Mouse (Mus musculus) MEL (cell line): ENCODE data around the gene Medag. TPM values are rescaled to one million over a fixed set of nuclear protein-coding genes. Genes with fewer than 3 reads are reported as not detected.

ENCODE experiments used
- DNase-seq: peaks from one replicate; pipeline ENCODE4 v3.0.0; 2011; ENCODE audit warnings: low read depth, low spot score
- H3K27ac ChIP-seq: 2 replicates; pipeline ENCODE4 v1.5.1; 2012; ENCODE audit warnings: low read depth, mild to moderate bottlenecking, control low read depth, low read length, moderate library complexity; ENCODE audit not compliant: control insufficient read depth
- H3K27me3 ChIP-seq, 2 experiments: fragments of 150-350 bp in 1 of 2; sonication (generic) in 1 of 2; 2 replicates each; pipeline ENCODE4 v1.6.1; 2012; ENCODE audit warnings: low read length in 2 of 2, mild to moderate bottlenecking in 2 of 2, improper control_type of control experiment in 1 of 2, moderate library complexity in 1 of 2; ENCODE audit not compliant: insufficient read depth in 2 of 2, control insufficient read depth in 1 of 2
- H3K36me3 ChIP-seq, 2 experiments: 2 replicates each; pipeline ENCODE4 v1.6.1; 2012 to 2014; ENCODE audit warnings: low read length in 2 of 2, improper control_type of control experiment in 1 of 2, inconsistent platforms in 1 of 2, mild to moderate bottlenecking in 1 of 2; ENCODE audit not compliant: insufficient read depth in 2 of 2, control insufficient read depth in 1 of 2
- H3K4me1 ChIP-seq, 2 experiments: fragments of 150-350 bp in 1 of 2; sonication (generic) in 1 of 2; 2 replicates each; pipeline ENCODE4 v1.6.1; 2012; ENCODE audit warnings: low read length in 2 of 2, improper control_type of control experiment in 1 of 2, mild to moderate bottlenecking in 1 of 2; ENCODE audit not compliant: insufficient read depth in 2 of 2, control insufficient read depth in 1 of 2
- H3K4me3 ChIP-seq, 2 experiments: fragments of 150-350 bp in 1 of 2; sonication (generic) in 1 of 2; 2 replicates each; pipeline ENCODE4 v1.5.1; 2012; ENCODE audit warnings: low read depth in 2 of 2, low read length in 2 of 2, mild to moderate bottlenecking in 2 of 2, moderate library complexity in 2 of 2, control low read depth in 1 of 2, improper control_type of control experiment in 1 of 2; ENCODE audit not compliant: control insufficient read depth in 1 of 2, insufficient read depth in 1 of 2
- H3K79me2 ChIP-seq: 2 replicates; pipeline ENCODE4 v1.6.1; 2012; ENCODE audit warnings: mild to moderate bottlenecking, low read length, moderate library complexity; ENCODE audit not compliant: control insufficient read depth, poor library complexity, insufficient read depth
- H3K9ac ChIP-seq: 2 replicates; pipeline ENCODE4 v1.6.1; 2012; ENCODE audit warnings: low read depth, mild to moderate bottlenecking, control low read depth, low read length, moderate library complexity; ENCODE audit not compliant: control insufficient read depth, poor library complexity, severe bottlenecking
- H3K9me3 ChIP-seq: fragments of 150-350 bp; sonication (generic); replicated peaks from 2 replicates; pipeline ENCODE4 v1.6.1; 2012; ENCODE audit warnings: mild to moderate bottlenecking, low read length, improper control_type of control experiment, moderate library complexity; ENCODE audit not compliant: insufficient read depth
- BHLHE40 ChIP-seq: IDR thresholded peaks from 2 replicates; pipeline ENCODE4 v1.6.1; 2012; ENCODE audit warnings: low read depth, mild to moderate bottlenecking, inconsistent platforms, low read length, improper control_type of control experiment, borderline replicate concordance
- CTCF ChIP-seq, 3 experiments: IDR thresholded peaks in 2 of 3; conservative IDR thresholded peaks in 1 of 3; 2 replicates each; pipeline ENCODE4 v1.5.1; 2011 to 2012; ENCODE audit warnings: low read length in 3 of 3, low read depth in 2 of 3, mild to moderate bottlenecking in 2 of 3, improper control_type of control experiment in 1 of 3, inconsistent platforms in 1 of 3, mixed read lengths in 1 of 3, moderate library complexity in 1 of 3; ENCODE audit not compliant: control insufficient read depth in 1 of 3, insufficient read depth in 1 of 3, poor library complexity in 1 of 3, severe bottlenecking in 1 of 3
- E2F4 ChIP-seq: IDR thresholded peaks from 2 replicates; pipeline ENCODE4 v1.6.1; 2011; ENCODE audit warnings: low read depth, low read length, improper control_type of control experiment, borderline replicate concordance
- HCFC1 ChIP-seq: IDR thresholded peaks from 2 replicates; pipeline ENCODE4 v1.6.1; 2012; ENCODE audit warnings: low read depth, mild to moderate bottlenecking, inconsistent platforms, low read length, improper control_type of control experiment, moderate library complexity
- JUND ChIP-seq: IDR thresholded peaks from 2 replicates; pipeline ENCODE4 v1.6.1; 2011; ENCODE audit warnings: low read depth, mild to moderate bottlenecking, improper control_type of control experiment, low read length
- MAFK ChIP-seq: IDR thresholded peaks from 2 replicates; pipeline ENCODE4 v1.6.1; 2011; ENCODE audit warnings: low read depth, mild to moderate bottlenecking, low read length, improper control_type of control experiment, borderline replicate concordance
- MAZ ChIP-seq: IDR thresholded peaks from 2 replicates; pipeline ENCODE4 v1.6.1; 2012; ENCODE audit warnings: low read depth, mild to moderate bottlenecking, inconsistent platforms, low read length, improper control_type of control experiment
- MXI1 ChIP-seq: IDR thresholded peaks from 2 replicates; pipeline ENCODE4 v1.6.1; 2011; ENCODE audit warnings: mild to moderate bottlenecking, low read depth, low read length, improper control_type of control experiment
- MYC ChIP-seq: IDR thresholded peaks from 2 replicates; pipeline ENCODE4 v1.6.1; 2011; ENCODE audit warnings: low read depth, mild to moderate bottlenecking, low read length, improper control_type of control experiment, moderate library complexity
- NELFE ChIP-seq: IDR thresholded peaks from 2 replicates; pipeline ENCODE4 v1.6.1; 2011; ENCODE audit warnings: low read depth, low read length, improper control_type of control experiment
- POLR2A ChIP-seq, 2 experiments: IDR thresholded peaks; 2 replicates each; pipeline ENCODE4 v1.6.1; 2011 to 2012; ENCODE audit warnings: low read length in 2 of 2, mild to moderate bottlenecking in 2 of 2, control low read depth in 1 of 2, improper control_type of control experiment in 1 of 2, low read depth in 1 of 2, moderate library complexity in 1 of 2; ENCODE audit not compliant: control insufficient read depth in 1 of 2, insufficient read depth in 1 of 2, poor library complexity in 1 of 2
- POLR2AphosphoS2 ChIP-seq: IDR thresholded peaks from 2 replicates; pipeline ENCODE4 v1.6.1; 2011; ENCODE audit warnings: low read length, improper control_type of control experiment
- POLR2AphosphoS5 ChIP-seq: IDR thresholded peaks from 2 replicates; pipeline ENCODE4 v1.6.1; 2012; ENCODE audit warnings: low read depth, borderline replicate concordance, mild to moderate bottlenecking, inconsistent platforms, low read length, moderate library complexity, mixed read lengths
- RAD21 ChIP-seq: IDR thresholded peaks from 2 replicates; pipeline ENCODE4 v1.6.1; 2011; ENCODE audit warnings: mild to moderate bottlenecking, low read depth, low read length, improper control_type of control experiment
- RCOR1 ChIP-seq: IDR thresholded peaks from 2 replicates; pipeline ENCODE4 v1.6.1; 2012; ENCODE audit warnings: low read depth, mild to moderate bottlenecking, inconsistent platforms, low read length, improper control_type of control experiment
- SIN3A ChIP-seq: IDR thresholded peaks from 2 replicates; pipeline ENCODE4 v1.6.1; 2012; ENCODE audit warnings: low read length, improper control_type of control experiment, inconsistent platforms
- SMC3 ChIP-seq: IDR thresholded peaks from 2 replicates; pipeline ENCODE4 v1.6.1; 2011; ENCODE audit warnings: low read depth, low read length, improper control_type of control experiment
- TBP ChIP-seq: IDR thresholded peaks from 2 replicates; pipeline ENCODE4 v1.8.0; 2011; ENCODE audit warnings: low read depth, low read length, improper control_type of control experiment
- TCF12 ChIP-seq: IDR thresholded peaks from 2 replicates; pipeline ENCODE4 v1.6.1; 2014; ENCODE audit warnings: low read depth, mild to moderate bottlenecking, inconsistent platforms, low read length, improper control_type of control experiment, moderate library complexity
- USF1 ChIP-seq: IDR thresholded peaks from 2 replicates; pipeline ENCODE4 v1.6.1; 2014; ENCODE audit warnings: low read depth, mild to moderate bottlenecking, inconsistent platforms, low read length, improper control_type of control experiment, moderate library complexity
- USF2 ChIP-seq, 2 experiments: IDR thresholded peaks; 2 replicates each; pipeline ENCODE4 v1.6.1; 2011 to 2012; ENCODE audit warnings: improper control_type of control experiment in 2 of 2, low read length in 2 of 2, borderline replicate concordance in 1 of 2, inconsistent platforms in 1 of 2, low read depth in 1 of 2, mild to moderate bottlenecking in 1 of 2; ENCODE audit not compliant: insufficient read depth in 1 of 2
- ZC3H11A ChIP-seq: IDR thresholded peaks from 2 replicates; pipeline ENCODE4 v1.6.1; 2012; ENCODE audit warnings: low read depth, mild to moderate bottlenecking, inconsistent platforms, low read length, improper control_type of control experiment
- ZNF384 ChIP-seq: IDR thresholded peaks from 2 replicates; pipeline ENCODE4 v1.6.1; 2012; ENCODE audit warnings: low read depth, mild to moderate bottlenecking, inconsistent platforms, low read length, improper control_type of control experiment
- polyA plus RNA-seq, 2 experiments: library from polyadenylated mRNA; stranded (reverse) in 1 of 2; unstranded in 1 of 2; fragments of >175 nt in 1 of 2; fragments of >200 nt in 1 of 2; gene quantifications; 2 replicates each; pipeline versions ENCODE4 v1.2.1 to v1.2.4; 2012; ENCODE audit warnings: low replicate concordance in 2 of 2, low read depth in 1 of 2; ENCODE audit not compliant: insufficient read length in 2 of 2, insufficient read depth in 1 of 2, missing spikeins in 1 of 2
- total RNA-seq: library from RNA; depleted of rRNA; stranded (reverse); fragments of 300-350 nt; gene quantifications from 2 replicates; pipeline ENCODE4 v1.2.3, GENCODE M21; 2012

Medag gene
- total and polyA plus RNA-seq, 3 experiments: not detected

GRCm38 (mm10) chr5:149454281-149454680, 42.7 kb downstream of the Medag start:
- TF ChIP-seq JUND (no peak), TBP (no peak), SIN3A (no peak), HCFC1 (no peak), SMC3 (peak; percentile 95), MYC (no peak), BHLHE40 (no peak), POLR2AphosphoS5 (no peak), TCF12 (no peak), MAZ (no peak), E2F4 (no peak), USF2 (IDR thresholded peaks at IDR 0.05; ENCODE audit: borderline replicate concordance in 1 of 2, insufficient read depth in 1 of 2, low read depth in 1 of 2, low read length in 2 of 2) (no peak), POLR2A (IDR thresholded peaks at IDR 0.05; ENCODE audit: control insufficient read depth in 1 of 2, insufficient read depth in 1 of 2, low read depth in 1 of 2, low read length in 2 of 2, poor library complexity in 1 of 2) (no peak), RCOR1 (no peak), MXI1 (no peak), USF1 (no peak), MAFK (no peak), RAD21 (peak; percentile 58), NELFE (no peak), POLR2AphosphoS2 (no peak), ZC3H11A (peak; percentile 60), ZNF384 (no peak), CTCF (IDR thresholded peaks at IDR 0.05 in 2 of 3, conservative IDR thresholded peaks at IDR 0.05 in 1 of 3; ENCODE audit: control insufficient read depth in 1 of 3, insufficient read depth in 1 of 3, low read depth in 2 of 3, low read length in 3 of 3, poor library complexity in 1 of 3, severe bottlenecking in 1 of 3) (peak; percentile 94 to 96 (median 96))
- no peaks in the 10 kb centered on the region for H3K9me3 ChIP-seq
- peaks cover 0 to 3% of the 10 kb centered on the region in 2 experiments; a peak in 2 of 4 replicates for H3K27me3 ChIP-seq
- H3K79me2 ChIP-seq: no peaks in the 10 kb centered on the region
- no peak overlapping the region for H3K4me3 ChIP-seq
- H3K4me1 ChIP-seq: no peaks in the 10 kb centered on the region
- peak; percentile 74 for DNase-seq
- no peak overlapping the region for H3K27ac ChIP-seq
- no peak overlapping the region for H3K9ac ChIP-seq
- H3K36me3 ChIP-seq: no peaks in the 10 kb centered on the region

- Histone ChIP-seq H3K9me3 (no peaks in the 10 kb centered on the region), H3K4me3 (no peak overlapping the region), H3K9ac (no peak overlapping the region), H3K79me2 (no peaks in the 10 kb centered on the region), H3K27ac (no peak overlapping the region), H3K27me3 (peaks cover 0 to 2% of the 10 kb centered on the region in 2 experiments; a peak in 1 of 4 replicates), H3K4me1 (no peaks in the 10 kb centered on the region), H3K36me3 (no peaks in the 10 kb centered on the region)
- peak; percentile 25 for DNase-seq
- TF ChIP-seq BHLHE40 (no peak), CTCF (IDR thresholded peaks at IDR 0.05 in 2 of 3, conservative IDR thresholded peaks at IDR 0.05 in 1 of 3; ENCODE audit: control insufficient read depth in 1 of 3, insufficient read depth in 1 of 3, low read depth in 2 of 3, low read length in 3 of 3, poor library complexity in 1 of 3, severe bottlenecking in 1 of 3) (peak; percentile 32 to 64 (median 56)), RAD21 (peak; percentile 23)
These were observed 45.0 kb downstream of the Medag start for GRCm38 (mm10) chr5:149456544-149456943.
